Mouse (Mus musculus): ENCODE measurements at regions not wholly inside any gene's neighbourhood (a gene's known extent, or its start where the extent isn't known, plus 50 kb on each side); places are given as distances from the start of the nearest gene placed in this dataset.

GRCm38 (mm10) chr6:100517662-100518061, 153.3 kb downstream of the Shq1 start:
- no peak overlapping the region for H3K27ac ChIP-seq (replicated peaks)
- WGBS: 47% methylated on average over 6 of the region's 6 CpGs
- no peak overlapping the region for H3K4me3 ChIP-seq
- no peak for ATAC-seq (ENCODE audit: low read depth)
- peaks cover 38% of the 10 kb centered on the region for H3K4me1 ChIP-seq (replicated peaks)
- H3K9ac ChIP-seq: no peak overlapping the region
- H3K9me3 ChIP-seq: no peaks in the 10 kb centered on the region
- H3K36me3 ChIP-seq: no peaks in the 10 kb centered on the region
- H3K27me3 ChIP-seq: peaks cover 50% of the 10 kb centered on the region
- no peak overlapping the region for H3K4me2 ChIP-seq

- ATAC-seq (ENCODE audit: low read depth): no peak
- H3K4me1 ChIP-seq (replicated peaks): 0 out of 2 replicates have a peak, but pooled peaks cover under 1% of the 10 kb centered on the region
- WGBS: 54% methylated on average over 4 of the region's 4 CpGs
- H3K27ac ChIP-seq (replicated peaks): no peak overlapping the region
- H3K4me2 ChIP-seq: no peak overlapping the region
- peaks cover 38% of the 10 kb centered on the region for H3K27me3 ChIP-seq
- no peaks in the 10 kb centered on the region for H3K9me3 ChIP-seq
- H3K9ac ChIP-seq: no peak overlapping the region
- H3K36me3 ChIP-seq: no peaks in the 10 kb centered on the region
- no peak overlapping the region for H3K4me3 ChIP-seq
Measured at GRCm38 (mm10) chr6:100512676-100513075, 158.3 kb downstream of the Shq1 start.

DNA sequence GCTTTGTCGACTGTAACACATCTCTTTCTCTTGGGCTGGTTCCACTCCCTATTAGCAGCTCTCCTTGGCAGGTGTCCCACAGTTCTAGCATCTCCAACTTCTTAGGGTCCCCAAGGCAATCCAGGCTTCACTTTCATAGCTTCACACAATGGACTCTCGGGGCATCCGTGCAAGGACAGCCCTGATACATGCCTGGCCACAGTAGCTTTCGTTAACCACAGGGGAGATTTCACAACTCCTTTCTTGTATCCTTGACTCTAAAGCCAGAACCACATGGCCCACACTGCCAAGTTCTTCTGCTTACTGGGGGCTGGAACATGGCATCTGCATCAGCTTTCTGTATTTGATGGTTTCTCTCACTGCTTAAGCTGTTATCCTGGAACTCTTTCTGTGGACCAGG, 160.3 kb downstream of the Shq1 start:
- H3K27me3 ChIP-seq: peaks cover 36% of the 10 kb centered on the region
- no peak overlapping the region for H3K27ac ChIP-seq (replicated peaks)
- ATAC-seq (ENCODE audit: low read depth): no peak
- no peak overlapping the region for H3K4me3 ChIP-seq
- no peaks in the 10 kb centered on the region for H3K9me3 ChIP-seq
- WGBS: 88% methylated on average over 4 of the region's 4 CpGs
- H3K4me2 ChIP-seq: no peak overlapping the region
- H3K4me1 ChIP-seq (replicated peaks): peaks cover 8% of the 10 kb centered on the region
- no peaks in the 10 kb centered on the region for H3K36me3 ChIP-seq
- no peak overlapping the region for H3K9ac ChIP-seq

DNA sequence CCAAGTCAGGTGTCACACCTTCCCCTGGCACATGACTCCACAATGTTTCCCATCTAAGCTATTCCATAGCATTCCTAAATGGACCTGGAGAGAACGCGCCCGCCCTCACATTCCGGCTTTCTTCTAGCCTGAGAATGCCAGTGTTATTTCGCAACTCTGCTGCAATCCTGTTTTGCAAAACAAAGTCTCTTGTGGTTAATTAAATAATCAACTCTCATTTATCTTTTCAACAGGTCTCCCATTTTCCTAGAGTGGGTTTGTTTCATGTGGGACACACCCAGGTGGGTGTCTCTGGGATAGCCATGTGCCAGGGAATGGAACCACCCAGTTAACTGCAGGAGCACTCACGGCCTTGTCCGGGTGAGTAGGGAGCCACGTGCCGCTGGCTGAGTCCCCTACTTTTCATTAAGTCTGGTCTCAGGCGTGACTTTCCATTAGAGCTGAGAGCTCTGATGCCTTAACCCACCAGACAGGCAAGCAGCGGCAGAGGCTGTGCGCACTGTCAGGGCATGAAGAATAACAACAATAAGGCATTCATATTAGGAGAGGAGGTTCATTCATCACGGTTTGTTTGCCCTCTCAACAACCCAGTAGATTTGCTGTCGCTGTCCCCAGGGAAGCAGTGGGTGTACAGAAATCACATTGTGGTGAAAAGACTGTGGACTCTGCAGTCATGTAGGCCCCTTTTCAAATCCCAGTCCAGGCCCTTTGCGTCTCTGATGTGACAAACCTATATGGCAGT, 165.3 kb downstream of the Shq1 start:
- Histone ChIP-seq H3K27me3 (peaks cover 39% of the 10 kb centered on the region), H3K4me2 (no peak overlapping the region), H3K4me3 (no peak overlapping the region), H3K27ac (replicated peaks) (no peak overlapping the region), H3K9ac (no peak overlapping the region), H3K36me3 (no peaks in the 10 kb centered on the region), H3K4me1 (replicated peaks) (peaks cover 35% of the 10 kb centered on the region), H3K9me3 (no peaks in the 10 kb centered on the region)
- WGBS: 38% methylated on average over 15 of the region's 15 CpGs
- 0 out of 2 replicates have a peak, but pooled peaks have one; percentile 20 for ATAC-seq (ENCODE audit: low read depth)

DNA sequence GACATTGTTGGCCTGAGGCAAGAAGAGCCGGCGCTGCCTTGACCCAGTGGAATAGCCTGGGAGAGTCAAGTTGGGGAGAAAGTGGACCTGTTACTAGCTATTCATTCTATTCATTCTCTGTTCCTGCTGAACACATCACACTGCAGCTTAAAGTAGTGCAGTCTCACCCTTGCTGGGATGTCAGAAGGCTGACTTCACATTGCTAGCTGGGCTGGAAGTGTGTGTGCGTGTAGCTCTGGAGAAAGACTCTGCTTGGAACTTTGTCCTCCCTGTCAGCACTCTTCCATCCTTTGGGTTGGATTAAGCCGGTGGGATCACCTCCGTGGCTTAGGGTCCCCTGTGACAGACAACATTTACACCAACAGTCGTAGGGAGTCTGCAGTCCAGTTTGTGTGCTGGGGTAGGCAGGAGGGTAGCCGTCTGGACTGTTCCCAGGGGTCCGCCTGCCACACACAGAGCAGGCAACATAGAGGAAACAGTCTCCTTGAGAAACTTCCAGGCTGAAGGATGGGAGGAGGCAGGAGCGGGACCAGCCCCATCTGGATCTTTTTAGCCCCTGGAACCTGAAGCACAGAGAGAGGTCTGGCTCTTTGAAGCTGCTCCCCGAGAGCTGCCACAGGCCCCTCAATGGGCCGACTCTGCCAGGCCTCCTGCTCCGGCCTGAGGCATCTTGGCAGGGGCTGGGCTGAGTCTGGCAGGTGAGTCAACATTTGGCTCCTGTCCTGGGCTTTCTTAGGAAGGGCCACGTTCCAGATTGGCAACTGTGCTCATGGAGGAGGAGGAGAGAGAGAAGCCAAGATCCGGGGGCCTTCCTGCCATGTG, 167.8 kb downstream of the Shq1 start:
- Histone ChIP-seq H3K9ac (no peak overlapping the region), H3K4me3 (no peak overlapping the region), H3K9me3 (no peaks in the 10 kb centered on the region), H3K36me3 (no peaks in the 10 kb centered on the region), H3K4me1 (replicated peaks) (peaks cover 51% of the 10 kb centered on the region), H3K4me2 (no peak overlapping the region), H3K27me3 (peaks cover 42% of the 10 kb centered on the region), H3K27ac (replicated peaks) (no peak overlapping the region)
- ATAC-seq (ENCODE audit: low read depth): no peak
- 58% methylated on average over 14 of the region's 14 CpGs for WGBS

- no peaks in the 10 kb centered on the region for H3K9me3 ChIP-seq
- peaks cover 36% of the 10 kb centered on the region for H3K27me3 ChIP-seq
- no peak overlapping the region for H3K4me2 ChIP-seq
- 37% methylated on average over 6 of the region's 6 CpGs for WGBS
- no peak overlapping the region for H3K9ac ChIP-seq
- H3K4me1 ChIP-seq (replicated peaks): peaks cover 53% of the 10 kb centered on the region
- no peak overlapping the region for H3K4me3 ChIP-seq
- no peak overlapping the region for H3K27ac ChIP-seq (replicated peaks)
- no peaks in the 10 kb centered on the region for H3K36me3 ChIP-seq
- ATAC-seq (ENCODE audit: low read depth): no peak
Measured at GRCm38 (mm10) chr6:100502139-100502538, 168.8 kb downstream of the Shq1 start.

- Histone ChIP-seq H3K9ac (no peak overlapping the region), H3K4me1 (replicated peaks) (peaks cover 46% of the 10 kb centered on the region), H3K4me3 (no peak overlapping the region), H3K36me3 (no peaks in the 10 kb centered on the region), H3K9me3 (no peaks in the 10 kb centered on the region), H3K4me2 (no peak overlapping the region), H3K27me3 (peaks cover 32% of the 10 kb centered on the region), H3K27ac (replicated peaks) (no peak overlapping the region)
- WGBS: 43% methylated on average over 2 of the region's 2 CpGs
- no peak for ATAC-seq (ENCODE audit: low read depth)
Measured at GRCm38 (mm10) chr6:100500741-100501140, 170.2 kb downstream of the Shq1 start.

- Histone ChIP-seq H3K4me3 (no peak overlapping the region), H3K4me1 (replicated peaks) (peaks cover 44% of the 10 kb centered on the region), H3K27me3 (peaks cover 32% of the 10 kb centered on the region), H3K9ac (no peak overlapping the region), H3K27ac (replicated peaks) (no peak overlapping the region), H3K4me2 (no peak overlapping the region), H3K9me3 (no peaks in the 10 kb centered on the region), H3K36me3 (no peaks in the 10 kb centered on the region)
- 34% methylated on average over 8 of the region's 8 CpGs for WGBS
- peak; percentile 60 for ATAC-seq (ENCODE audit: low read depth)
Measured at GRCm38 (mm10) chr6:100500060-100500459, 170.9 kb downstream of the Shq1 start.

GRCm38 (mm10) chr6:100498861-100499271, 172.1 kb downstream of the Shq1 start:
- Histone ChIP-seq H3K4me1 (replicated peaks) (peaks cover 50% of the 10 kb centered on the region), H3K9me3 (no peaks in the 10 kb centered on the region), H3K4me3 (no peak overlapping the region), H3K36me3 (no peaks in the 10 kb centered on the region), H3K27me3 (peaks cover 23% of the 10 kb centered on the region), H3K9ac (no peak overlapping the region), H3K4me2 (no peak overlapping the region), H3K27ac (replicated peaks) (no peak overlapping the region)
- 13% methylated on average over 4 of the region's 4 CpGs for WGBS
- ATAC-seq (ENCODE audit: low read depth): no peak

GRCm38 (mm10) chr6:100498126-100498525, 172.8 kb downstream of the Shq1 start:
- Histone ChIP-seq H3K9me3 (no peaks in the 10 kb centered on the region), H3K4me3 (no peak overlapping the region), H3K9ac (no peak overlapping the region), H3K36me3 (no peaks in the 10 kb centered on the region), H3K4me1 (replicated peaks) (peaks cover 45% of the 10 kb centered on the region), H3K27me3 (peaks cover 23% of the 10 kb centered on the region), H3K4me2 (no peak overlapping the region), H3K27ac (replicated peaks) (no peak overlapping the region)
- 56% methylated on average over 2 of the region's 2 CpGs for WGBS
- ATAC-seq (ENCODE audit: low read depth): no peak

- Histone ChIP-seq H3K36me3 (no peaks in the 10 kb centered on the region), H3K27me3 (peaks cover 12% of the 10 kb centered on the region; the same call in 1 of the 2 replicates), H3K27ac (replicated peaks) (no peak overlapping the region), H3K4me3 (no peak overlapping the region), H3K9me3 (no peaks in the 10 kb centered on the region), H3K9ac (no peak overlapping the region), H3K4me1 (replicated peaks) (peaks cover 29% of the 10 kb centered on the region), H3K4me2 (no peak overlapping the region)
- no peak for ATAC-seq (ENCODE audit: low read depth)
Measured at GRCm38 (mm10) chr6:100496135-100496534, 174.8 kb downstream of the Shq1 start.

DNA sequence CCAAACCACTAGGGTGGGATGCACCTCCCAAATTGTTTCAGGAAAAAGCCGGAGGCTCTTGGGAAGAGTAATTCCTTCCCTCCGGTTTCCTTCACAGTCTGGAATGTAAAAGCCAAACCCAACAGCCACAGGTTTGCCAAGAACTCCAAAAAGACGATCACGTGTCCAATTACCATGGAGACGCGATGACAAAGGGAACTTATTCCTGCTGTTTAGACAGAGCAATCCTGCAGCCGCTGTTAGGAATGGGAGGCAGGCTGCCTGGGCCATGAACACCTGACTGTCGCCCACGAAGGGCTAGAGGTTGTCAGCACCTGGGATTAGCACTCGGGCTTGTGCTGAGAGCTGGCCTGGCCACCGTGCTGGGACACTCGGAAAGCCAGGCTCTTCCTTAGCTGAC, 175.8 kb downstream of the Shq1 start:
- WGBS: 39% methylated on average over 12 of the region's 12 CpGs
- H3K4me3 ChIP-seq: no peak overlapping the region
- peaks cover 21% of the 10 kb centered on the region for H3K4me1 ChIP-seq (replicated peaks)
- H3K36me3 ChIP-seq: no peaks in the 10 kb centered on the region
- ATAC-seq (ENCODE audit: low read depth): no peak
- no peak overlapping the region for H3K27ac ChIP-seq (replicated peaks)
- 0 out of 2 replicates have a peak overlapping the region, but pooled peaks have one; percentile 20 for H3K4me2 ChIP-seq
- H3K9me3 ChIP-seq: no peaks in the 10 kb centered on the region
- H3K27me3 ChIP-seq: peaks cover 12% of the 10 kb centered on the region; the same call in 1 of the 2 replicates
- H3K9ac ChIP-seq: no peak overlapping the region

All from neural tube, embryonic 13.5 days (tissue).